Mouse (Mus musculus) lung, embryonic 16.5 days (tissue): ENCODE results near the gene Phactr2. TPM values are rescaled to one million over a fixed set of nuclear protein-coding genes. Genes with fewer than 3 reads are reported as not detected.

Experiments
- ATAC-seq: fragments of 200-750 bp; cut with Nextera tagmentation; 2 replicates; pipeline ENCODE4 v1.8.0; 2017; ENCODE audit warnings: low read depth, mild to moderate bottlenecking, moderate library complexity
- H3K27ac ChIP-seq: fragments of 300-500 bp; sonication (generic); 2 replicates; pipeline ENCODE4 v1.5.1; 2014; ENCODE audit warnings: mild to moderate bottlenecking, control low read depth, low read length
- H3K27me3 ChIP-seq: fragments of 300-500 bp; sonication (generic); 2 replicates; pipeline ENCODE4 v1.6.1; 2014; ENCODE audit warnings: low read depth, low read length, mixed read lengths; ENCODE audit not compliant: control insufficient read depth, insufficient read depth
- H3K36me3 ChIP-seq: fragments of 300-500 bp; sonication (generic); 2 replicates; pipeline ENCODE4 v1.6.1; 2014; ENCODE audit warnings: low read length; ENCODE audit not compliant: control insufficient read depth, insufficient read depth
- H3K4me1 ChIP-seq: fragments of 300-500 bp; sonication (generic); replicated peaks from 2 replicates; pipeline ENCODE4 v1.6.1; 2014; ENCODE audit warnings: low read length, mixed read lengths; ENCODE audit not compliant: control insufficient read depth, insufficient read depth
- H3K4me2 ChIP-seq: fragments of 300-500 bp; sonication (generic); 2 replicates; pipeline ENCODE4 v1.6.1; 2014; ENCODE audit warnings: low read depth, low read length, control low read depth
- H3K4me3 ChIP-seq: fragments of 300-500 bp; sonication (generic); 2 replicates; pipeline ENCODE4 v1.5.1; 2014; ENCODE audit warnings: mild to moderate bottlenecking, low read length, control low read depth
- H3K9ac ChIP-seq: fragments of 300-500 bp; sonication (generic); 2 replicates; pipeline ENCODE4 v1.6.1; 2014; ENCODE audit warnings: low read length, control low read depth
- H3K9me3 ChIP-seq: fragments of 300-500 bp; sonication (generic); 2 replicates; pipeline ENCODE4 v1.6.1; 2016; ENCODE audit warnings: low read length; ENCODE audit not compliant: control insufficient read depth
- WGBS: fragments of 180-500 bp; shearing (Covaris S2); extraction: QIAGEN DNeasy Blood & Tissue Kit; methylation state at CpG from one replicate; pipeline ENCODE4 v1.1.7; 2014; 5-methylcytosine and 5-hydroxymethylcytosine counted together
- polyA plus RNA-seq: library from polyadenylated mRNA; unstranded; fragments of >200 nt; fragmentation: Nextera tagmentation; extraction: Ambion mirVana; gene quantifications from 2 replicates; pipeline ENCODE4 v1.2.1, GENCODE M21; 2015

The Phactr2 gene
- polyA plus RNA-seq, 1 experiment from 2014 or later: 22.3 TPM

- no peaks in the 10 kb centered on the region for H3K36me3 ChIP-seq
- no peak overlapping the region for H3K4me3 ChIP-seq
- no peaks in the 10 kb centered on the region for H3K9me3 ChIP-seq
- no peak overlapping the region for H3K9ac ChIP-seq
- no peaks in the 10 kb centered on the region for H3K27me3 ChIP-seq
- no peak overlapping the region for H3K4me2 ChIP-seq
- peaks cover 10% of the 10 kb centered on the region; the same call in 1 of the 2 replicates for H3K4me1 ChIP-seq
- H3K27ac ChIP-seq: peak overlapping the region; percentile 51
- peak; percentile 72 for ATAC-seq
- 28% methylated on average over 4 of the region's 4 CpGs for WGBS
Observed at GRCm38 (mm10) chr10:13331405-13332032, 142.7 kb downstream of the Phactr2 start.

DNA sequence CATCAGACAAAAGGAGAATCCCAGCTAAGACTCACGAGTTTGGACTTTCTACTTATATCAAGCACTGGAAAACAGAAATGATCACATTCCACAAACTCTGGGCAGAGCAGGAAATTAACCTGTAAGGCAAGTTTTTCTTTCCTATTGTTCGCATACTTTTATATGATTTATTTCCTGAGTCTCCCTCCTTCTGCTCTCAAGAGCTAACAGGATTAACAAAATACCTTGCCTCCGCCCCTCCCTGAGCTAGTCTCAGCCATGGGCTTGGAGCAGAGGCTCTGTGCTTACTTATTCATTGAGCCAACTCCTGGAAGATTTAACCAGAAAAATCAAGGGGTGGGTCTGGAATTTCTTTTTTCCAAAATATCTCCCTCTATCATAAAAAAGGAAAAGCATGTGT, 145.6 kb downstream of the Phactr2 start:
- ATAC-seq: peak; percentile 47

GRCm38 (mm10) chr10:13326149-13326873, 147.9 kb downstream of the Phactr2 start:
- Histone ChIP-seq H3K9ac (no peak overlapping the region), H3K36me3 (no peaks in the 10 kb centered on the region), H3K4me2 (no peak overlapping the region), H3K9me3 (no peaks in the 10 kb centered on the region), H3K27ac (peak overlapping the region; percentile 72), H3K4me3 (no peak overlapping the region), H3K4me1 (peaks cover 21% of the 10 kb centered on the region), H3K27me3 (no peaks in the 10 kb centered on the region)
- no peak for ATAC-seq
- WGBS: 62% methylated on average over 14 of the region's 14 CpGs

More for the DNA sequence above, 145.6 kb downstream of the Phactr2 start:
- Histone ChIP-seq H3K9ac (no peak overlapping the region), H3K27me3 (no peaks in the 10 kb centered on the region), H3K27ac (peak overlapping the region; percentile 76), H3K36me3 (no peaks in the 10 kb centered on the region), H3K9me3 (no peaks in the 10 kb centered on the region), H3K4me1 (peaks cover 19% of the 10 kb centered on the region), H3K4me2 (no peak overlapping the region), H3K4me3 (no peak overlapping the region)
- 45% methylated on average over 3 of the region's 3 CpGs for WGBS

GRCm38 (mm10) chr10:13323806-13324411, 150.3 kb downstream of the Phactr2 start:
- ATAC-seq: peak; percentile 81
- under 1% methylated on average over 50 of the region's 62 CpGs for WGBS
- H3K4me2 ChIP-seq: peak overlapping the region; percentile 81
- no peaks in the 10 kb centered on the region for H3K27me3 ChIP-seq
- no peaks in the 10 kb centered on the region for H3K36me3 ChIP-seq
- H3K27ac ChIP-seq: peak overlapping the region; percentile 99
- peak overlapping the region; percentile 68 for H3K4me3 ChIP-seq
- peaks cover 20% of the 10 kb centered on the region for H3K4me1 ChIP-seq
- peak overlapping the region; percentile 94 for H3K9ac ChIP-seq
- no peaks in the 10 kb centered on the region for H3K9me3 ChIP-seq

- Histone ChIP-seq H3K4me1 (peaks cover 20% of the 10 kb centered on the region), H3K36me3 (no peaks in the 10 kb centered on the region), H3K9ac (peak overlapping the region; percentile 94), H3K27me3 (no peaks in the 10 kb centered on the region), H3K4me3 (peak overlapping the region; percentile 68), H3K9me3 (no peaks in the 10 kb centered on the region), H3K4me2 (peak overlapping the region; percentile 81), H3K27ac (peak overlapping the region; percentile 99)
- 2% methylated on average over 12 of the region's 12 CpGs for WGBS
- ATAC-seq: peak; percentile 82
Observed at GRCm38 (mm10) chr10:13323139-13323805, 150.9 kb downstream of the Phactr2 start.

DNA sequence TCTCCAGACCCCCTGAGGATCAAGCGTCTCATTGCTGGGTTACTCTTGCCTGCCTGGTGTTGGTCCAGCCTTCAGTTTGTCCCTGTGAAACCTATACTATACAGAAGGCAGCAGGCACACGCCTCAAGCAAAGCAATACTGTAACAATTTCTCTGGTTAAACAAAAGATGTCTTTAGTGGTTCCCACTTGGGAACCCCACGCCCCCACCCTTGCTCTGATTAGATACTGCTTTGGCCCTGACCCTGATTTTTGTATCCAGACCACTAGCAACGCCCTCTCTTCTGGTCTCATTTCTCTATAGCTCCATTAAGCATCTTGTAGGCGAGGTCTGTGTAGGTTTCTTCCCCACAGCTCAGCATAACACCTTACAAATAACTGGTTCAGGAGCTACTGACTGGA, 159.2 kb downstream of the Phactr2 start:
- no peak overlapping the region for H3K9ac ChIP-seq
- WGBS: 74% methylated on average over 5 of the region's 5 CpGs
- H3K4me1 ChIP-seq: peaks cover 5% of the 10 kb centered on the region; the same call in 1 of the 2 replicates
- H3K27me3 ChIP-seq: no peaks in the 10 kb centered on the region
- ATAC-seq: no peak
- H3K27ac ChIP-seq: no peak overlapping the region
- H3K36me3 ChIP-seq: no peaks in the 10 kb centered on the region
- H3K4me2 ChIP-seq: no peak overlapping the region
- H3K4me3 ChIP-seq: no peak overlapping the region
- H3K9me3 ChIP-seq: no peaks in the 10 kb centered on the region

GRCm38 (mm10) chr10:13312576-13312975, 161.6 kb downstream of the Phactr2 start:
- 63% methylated on average over 6 of the region's 6 CpGs for WGBS
- no peak for ATAC-seq
- no peaks in the 10 kb centered on the region for H3K27me3 ChIP-seq
- no peaks in the 10 kb centered on the region; the same call in 1 of the 2 replicates for H3K36me3 ChIP-seq
- H3K4me3 ChIP-seq: no peak overlapping the region
- H3K9me3 ChIP-seq: no peaks in the 10 kb centered on the region
- H3K4me2 ChIP-seq: no peak overlapping the region
- H3K27ac ChIP-seq: 0 out of 2 replicates have a peak overlapping the region, but pooled peaks have one; percentile 1
- no peak overlapping the region for H3K9ac ChIP-seq
- peaks cover 5% of the 10 kb centered on the region; the same call in 1 of the 2 replicates for H3K4me1 ChIP-seq

- Histone ChIP-seq H3K9ac (0 out of 2 replicates have a peak overlapping the region, but pooled peaks have one; percentile 25), H3K27me3 (no peaks in the 10 kb centered on the region), H3K4me3 (no peak overlapping the region), H3K27ac (peak overlapping the region; percentile 77), H3K4me1 (peaks cover 5% of the 10 kb centered on the region; the same call in 1 of the 2 replicates), H3K9me3 (no peaks in the 10 kb centered on the region), H3K36me3 (no peaks in the 10 kb centered on the region; the same call in 1 of the 2 replicates), H3K4me2 (no peak overlapping the region)
- ATAC-seq: no peak
- WGBS: 63% methylated on average over 6 of the region's 6 CpGs
Observed at GRCm38 (mm10) chr10:13311612-13312011, 162.6 kb downstream of the Phactr2 start.
